Mouse (Mus musculus): Measurements from ENCODE around the gene Rnf135. TPM values are rescaled to one million over a fixed set of nuclear protein-coding genes. Genes with fewer than 3 reads are reported as not detected.

Gene Rnf135
- polyA plus RNA-seq, 1 experiment from 2014 or later = 2.8 TPM

Other genes starting within 250 kb of the Rnf135 start
- 97.4 and 99.4 TPM in 2 replicates for gene Utp6, start 221.5 kb upstream of the Rnf135 start, polyA plus RNA-seq (2014; fragmentation: Nextera tagmentation; extraction: Ambion mirVana)
- 25.7 and 27.7 TPM in 2 replicates for gene Suz12, start 190.7 kb upstream of the Rnf135 start, polyA plus RNA-seq (2014; fragmentation: Nextera tagmentation; extraction: Ambion mirVana)
- 52.8 and 62.3 TPM in 2 replicates for gene Crlf3, start 102.9 kb upstream of the Rnf135 start, polyA plus RNA-seq (2014; fragmentation: Nextera tagmentation; extraction: Ambion mirVana)
- 23.4 and 25.6 TPM in 2 replicates for gene Atad5, start 94.5 kb upstream of the Rnf135 start, polyA plus RNA-seq (2014; fragmentation: Nextera tagmentation; extraction: Ambion mirVana)
- gene Tefm, start 41.7 kb upstream of the Rnf135 start, polyA plus RNA-seq (2014; fragmentation: Nextera tagmentation; extraction: Ambion mirVana) = 30.6 and 33.8 TPM in 2 replicates
- gene Adap2, start 29.7 kb upstream of the Rnf135 start, polyA plus RNA-seq (2014; fragmentation: Nextera tagmentation; extraction: Ambion mirVana) = 0.67 and 0.68 TPM in 2 replicates
- gene Rhot1, start 25.2 kb downstream of the Rnf135 start, polyA plus RNA-seq (2014; fragmentation: Nextera tagmentation; extraction: Ambion mirVana) = 55.7 and 59.1 TPM in 2 replicates
- gene Rhbdl3, start 117.1 kb downstream of the Rnf135 start, polyA plus RNA-seq (2014; fragmentation: Nextera tagmentation; extraction: Ambion mirVana) = 0.56 and 0.60 TPM in 2 replicates
- 23.2 and 25.9 TPM in 2 replicates for gene 5730455P16Rik, start 194.2 kb downstream of the Rnf135 start, polyA plus RNA-seq (2014; fragmentation: Nextera tagmentation; extraction: Ambion mirVana)
- gene Zfp207, start 199.4 kb downstream of the Rnf135 start, polyA plus RNA-seq (2014; fragmentation: Nextera tagmentation; extraction: Ambion mirVana) = 343 and 367 TPM in 2 replicates
- 316 and 334 TPM in 2 replicates for gene Psmd11, start 244.8 kb downstream of the Rnf135 start, polyA plus RNA-seq (2014; fragmentation: Nextera tagmentation; extraction: Ambion mirVana)

Measured in limb, embryonic 11.5 days (tissue).